Mouse (Mus musculus) embryonic fibroblast, embryonic 13.5 days (primary cell): ENCODE measurements at regions not wholly inside any gene's neighbourhood (a gene's known extent, or its start where the extent isn't known, plus 50 kb on each side); places are given as distances from the start of the nearest gene placed in this dataset.

Source experiments
- CTCF ChIP-seq: IDR thresholded peaks from 2 replicates; pipeline ENCODE4 v1.5.1; 2011; ENCODE audit warnings: mild to moderate bottlenecking, control low read depth, low read length, moderate library complexity, borderline replicate concordance; ENCODE audit not compliant: insufficient read depth
- POLR2A ChIP-seq: IDR thresholded peaks from 2 replicates; pipeline ENCODE4 v1.6.1; 2011; ENCODE audit warnings: low read depth, mild to moderate bottlenecking, control low read depth, low read length, moderate library complexity

DNA sequence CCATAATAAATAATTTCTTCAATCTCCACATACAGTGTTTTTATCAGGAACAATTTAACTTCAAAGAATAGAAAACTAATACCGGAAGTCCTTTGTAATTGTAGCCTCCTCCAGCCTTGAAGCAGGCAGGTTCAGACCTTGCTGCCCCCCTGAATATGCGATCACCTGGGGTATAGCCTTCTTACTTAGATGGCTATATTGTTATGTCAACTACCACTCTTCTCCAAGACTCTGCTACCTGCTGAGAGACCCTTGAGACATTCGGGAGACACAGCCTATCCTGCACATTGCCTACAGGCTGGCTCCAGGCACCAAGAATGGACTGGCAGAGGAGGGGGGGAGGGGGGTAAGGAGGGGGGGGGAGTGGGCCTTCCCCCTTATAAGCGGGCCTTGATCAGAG, 1123.9 kb upstream of the 2610301B20Rik start:
- TF ChIP-seq CTCF: no peak
- TF ChIP-seq POLR2A: no peak
